19 mouse cellular contexts compared by ENCODE assay signal in genomic region chr9:48267960-48268359, GRCm38 (mm10).
DNase-seq lines count a peak whose midpoint lies in the region; ATAC-seq and TF ChIP-seq lines count a peak whose summit lies in the region.
"Had no signal": no experiment of that assay in that cellular context is flagged by ENCODE, and none has a peak within 500 bp of the region (broad histone marks: within the 10 kb centered on the region; RNA-seq: fewer than 3 reads in every experiment).

No protein-coding gene starts in this region.

- H3K9ac ChIP-seq in forebrain, embryonic 16.5 days (replicated peaks; ENCODE audit: low read depth, low read length): no peak overlapping the region
- no peak overlapping the region for H3K9ac ChIP-seq in forebrain, embryonic 11.5 days (ENCODE audit: low read length)
- H3K9ac ChIP-seq: liver, embryonic 14.5 days had no signal

- H3K27me3 ChIP-seq in forebrain, embryonic 16.5 days (replicated peaks; ENCODE audit: control insufficient read depth, insufficient read depth, low read length): no peaks in the 10 kb centered on the region
- no peaks in the 10 kb centered on the region for H3K27me3 ChIP-seq in forebrain, embryonic 11.5 days (ENCODE audit: control insufficient read depth, insufficient read depth, low read length)
- H3K27me3 ChIP-seq: neural tube, embryonic 12.5 days had no signal

- WGBS in forebrain, embryonic 16.5 days: 51% methylated on average over 1 of the region's 1 CpGs
- 89% methylated on average over 1 of the region's 1 CpGs for WGBS in forebrain, embryonic 11.5 days

- no peaks in the 10 kb centered on the region for H3K9me3 ChIP-seq in forebrain, embryonic 16.5 days (ENCODE audit: control insufficient read depth, low read length)
- H3K9me3 ChIP-seq in forebrain, embryonic 11.5 days (ENCODE audit: control insufficient read depth, low read length): no peaks in the 10 kb centered on the region
- H3K9me3 ChIP-seq: heart, embryonic 12.5 days; midbrain, embryonic 12.5 days; neural tube, embryonic 12.5 days had no signal

- no peak for TF ChIP-seq CTCF in layer of hippocampus, adult 2 months (conservative IDR thresholded peaks at IDR 0.05)

- H3K4me3 ChIP-seq in forebrain, embryonic 16.5 days (replicated peaks; ENCODE audit: low read length): no peak overlapping the region
- H3K4me3 ChIP-seq in forebrain, embryonic 11.5 days (ENCODE audit: low read depth, low read length): no peak overlapping the region
- no peak overlapping the region for H3K4me3 ChIP-seq in layer of hippocampus, adult 2 months
- H3K4me3 ChIP-seq in brown adipose tissue, adult 24 weeks (ENCODE audit: insufficient read depth, low read depth, low read length): no peak overlapping the region

- peak; percentile 8 for DNase-seq in cerebellum, adult 11-12 months
- no peak for DNase-seq in cerebellum, postnatal 4 days (ENCODE audit: low spot score in 2 of 2)
- DNase-seq in forebrain, embryonic 11.5 days (ENCODE audit: low spot score): no peak
- DNase-seq in layer of hippocampus, adult 2 months (ENCODE audit: low spot score in 2 of 2): peak in 1 of 2 experiments; percentile 37
- DNase-seq in layer of hippocampus, postnatal 10 days (ENCODE audit: low spot score in 2 of 2): no peak
- DNase-seq in adrenal gland, adult 18-20 months (ENCODE audit: low spot score in 2 of 2): no peak
- DNase-seq: adrenal gland, postnatal 14 days; kidney, adult 9 months; layer of hippocampus, postnatal 36 days; left cerebral cortex, postnatal 4 days; right cerebral cortex, adult 18-20 months had no signal

- no peak overlapping the region for H3K4me2 ChIP-seq in forebrain, embryonic 16.5 days (ENCODE audit: low read length)
- no peak overlapping the region for H3K4me2 ChIP-seq in forebrain, embryonic 11.5 days (ENCODE audit: low read depth, low read length, severe bottlenecking)

- 0 out of 2 replicates have a peak, but pooled peaks have one; percentile 17 for ATAC-seq in forebrain, embryonic 16.5 days
- ATAC-seq in forebrain, embryonic 11.5 days (replicated peaks; ENCODE audit: low FRiP score): no peak

- H3K4me1 ChIP-seq in forebrain, embryonic 16.5 days (replicated peaks; ENCODE audit: control insufficient read depth, insufficient read depth, low read length): peaks cover 9% of the 10 kb centered on the region; the same call in 1 of the 2 replicates
- H3K4me1 ChIP-seq in forebrain, embryonic 11.5 days (replicated peaks; ENCODE audit: control insufficient read depth, insufficient read depth, low read length): peaks cover 2% of the 10 kb centered on the region; the same call in 1 of the 2 replicates
- H3K4me1 ChIP-seq in brown adipose tissue, adult 24 weeks (ENCODE audit: control insufficient read depth, insufficient read depth, insufficient read length, low read length): no peaks in the 10 kb centered on the region
- H3K4me1 ChIP-seq: neural tube, embryonic 12.5 days had no signal

- no peaks in the 10 kb centered on the region for H3K36me3 ChIP-seq in forebrain, embryonic 16.5 days (ENCODE audit: control insufficient read depth, insufficient read depth)
- no peaks in the 10 kb centered on the region for H3K36me3 ChIP-seq in forebrain, embryonic 11.5 days (ENCODE audit: control insufficient read depth, insufficient read depth, low read length)
- H3K36me3 ChIP-seq: heart, embryonic 12.5 days; midbrain, embryonic 12.5 days; neural tube, embryonic 12.5 days had no signal

- no peak overlapping the region for H3K27ac ChIP-seq in forebrain, embryonic 16.5 days (ENCODE audit: low read length)
- H3K27ac ChIP-seq in forebrain, embryonic 11.5 days (ENCODE audit: low read depth, low read length): no peak overlapping the region
- H3K27ac ChIP-seq in layer of hippocampus, adult 2 months: peak overlapping the region; percentile 24; the same call in 1 of the 2 replicates
- peak overlapping the region; percentile 79; the same call in 1 of the 2 replicates for H3K27ac ChIP-seq in brown adipose tissue, adult 24 weeks (replicated peaks; ENCODE audit: low read depth, low read length)
- H3K27ac ChIP-seq: hindbrain, embryonic 14.5 days; liver, embryonic 14.5 days; midbrain, embryonic 12.5 days; neural tube, embryonic 12.5 days; stomach, postnatal 0 days had no signal

Comparison
In these comparisons a context has a peak if more than half of its experiments do, and no peak if none do; other contexts are left out.
1. H3K27ac ChIP-seq: peak in layer of hippocampus, adult 2 months (single experiment) and brown adipose tissue, adult 24 weeks (single experiment); none in forebrain, embryonic 16.5 days (single experiment) and forebrain, embryonic 11.5 days (single experiment).